Mouse (Mus musculus): Measurements from ENCODE around the gene Aebp2. TPM values are rescaled to one million over a fixed set of nuclear protein-coding genes. Genes with fewer than 3 reads are reported as not detected.
"Not testable (repeated sequence)": the region's sequence is repeated elsewhere in the genome, so short reads cannot be mapped to it uniquely, and the experiment has no call there.

The Aebp2 gene
- polyA plus RNA-seq (2015; fragmentation: Nextera tagmentation; extraction: Ambion mirVana): 7.3 and 8.0 TPM in 2 replicates

DNA sequence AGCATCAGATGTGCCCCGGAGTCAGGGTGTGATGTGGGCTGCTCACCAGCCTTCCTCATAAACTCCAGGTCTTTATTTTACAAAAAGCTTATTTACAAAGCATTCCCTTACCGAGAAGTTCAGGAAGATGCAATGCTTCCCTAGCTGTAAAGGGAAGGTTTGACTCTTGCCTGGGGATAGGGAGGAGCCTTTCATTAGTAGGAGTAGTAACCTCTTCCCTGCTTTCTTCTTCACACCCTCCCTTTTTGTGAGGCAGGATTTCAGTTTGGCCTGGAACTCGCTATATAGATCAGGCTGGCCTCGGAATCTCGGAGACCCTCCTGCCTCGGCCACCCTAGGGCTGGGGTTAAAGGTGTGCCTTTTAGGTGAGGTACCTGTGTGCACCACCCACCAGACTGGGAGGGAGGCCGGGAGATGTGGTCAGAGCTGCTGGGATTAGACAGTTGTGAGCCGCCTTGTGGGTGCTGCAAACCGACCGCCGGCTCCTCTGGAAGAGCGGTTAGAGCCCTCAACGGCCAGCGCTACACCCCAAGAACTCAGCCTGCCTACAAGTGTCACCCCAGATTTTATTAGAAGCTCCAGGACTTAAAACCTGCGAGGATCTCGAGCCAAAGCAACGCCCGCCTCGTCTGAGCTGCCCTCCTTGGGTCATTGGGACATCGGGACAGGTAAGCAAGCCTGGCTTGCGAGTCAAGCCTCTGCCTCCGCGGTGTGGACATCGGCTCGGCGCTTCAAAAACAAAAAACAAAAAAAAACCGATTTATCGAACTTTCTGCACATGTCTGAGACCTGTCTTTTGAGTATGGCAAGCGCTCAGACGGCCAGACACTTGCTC lies at the start of gene Aebp2:
Gene Aebp2 (plus strand): TSS at position 273 of the 835 bp plus-strand sequence.
- no peaks in the 10 kb centered on the region for H3K27me3 ChIP-seq (ENCODE audit: control insufficient read depth, insufficient read depth, low read length)
- H3K9me3 ChIP-seq (ENCODE audit: control insufficient read depth, low read length): no peaks in the 10 kb centered on the region
- ATAC-seq (ENCODE audit: low FRiP score, low TSS enrichment): no peak; the same call in 1 of the 2 replicates
- H3K27ac ChIP-seq (replicated peaks): peak within 1 kb of the TSS; percentile 97
- H3K36me3 ChIP-seq (ENCODE audit: control insufficient read depth, insufficient read depth, low read length): no peaks in the 10 kb centered on the region
- H3K4me2 ChIP-seq (replicated peaks; ENCODE audit: low read depth): peak within 1 kb of the TSS; percentile 75
- peak; percentile 24 for DNase-seq (ENCODE audit: low spot score)
- H3K9ac ChIP-seq (ENCODE audit: low read length): peak within 1 kb of the TSS; percentile 97
- H3K4me1 ChIP-seq (replicated peaks; ENCODE audit: control insufficient read depth, insufficient read depth): peaks cover 3% of the 10 kb centered on the region; the same call in 1 of the 2 replicates
- TF ChIP-seq CTCF (IDR thresholded peaks at IDR 0.05; ENCODE audit: low read depth) (no peak), EP300 (optimal IDR thresholded peaks at IDR 0.05) (no peak)
- WGBS: 42% methylated on average over 30 of the region's 30 CpGs
- H3K4me3 ChIP-seq (ENCODE audit: low read depth, low read length): peak within 1 kb of the TSS; percentile 94

GRCm38 (mm10) chr6:140574943-140575342 lies 47.5 kb upstream of the Aebp2 start:
- no peak for DNase-seq (ENCODE audit: low spot score)
- TF ChIP-seq CTCF (IDR thresholded peaks at IDR 0.05; ENCODE audit: low read depth) (no peak), EP300 (optimal IDR thresholded peaks at IDR 0.05) (no peak)
- no peaks in the 10 kb centered on the region for H3K27me3 ChIP-seq (ENCODE audit: control insufficient read depth, insufficient read depth, low read length)
- no peak overlapping the region for H3K4me2 ChIP-seq (replicated peaks; ENCODE audit: low read depth)
- peaks cover 12% of the 10 kb centered on the region for H3K36me3 ChIP-seq (ENCODE audit: control insufficient read depth, insufficient read depth, low read length)
- ATAC-seq (ENCODE audit: low FRiP score, low TSS enrichment): no peak
- no peak overlapping the region for H3K27ac ChIP-seq (replicated peaks)
- H3K4me3 ChIP-seq (ENCODE audit: low read depth, low read length): no peak overlapping the region
- 93% methylated on average over 3 of the region's 3 CpGs for WGBS
- H3K9me3 ChIP-seq (ENCODE audit: control insufficient read depth, low read length): no peaks in the 10 kb centered on the region
- no peaks in the 10 kb centered on the region for H3K4me1 ChIP-seq (replicated peaks; ENCODE audit: control insufficient read depth, insufficient read depth)
- no peak overlapping the region for H3K9ac ChIP-seq (ENCODE audit: low read length)

DNA sequence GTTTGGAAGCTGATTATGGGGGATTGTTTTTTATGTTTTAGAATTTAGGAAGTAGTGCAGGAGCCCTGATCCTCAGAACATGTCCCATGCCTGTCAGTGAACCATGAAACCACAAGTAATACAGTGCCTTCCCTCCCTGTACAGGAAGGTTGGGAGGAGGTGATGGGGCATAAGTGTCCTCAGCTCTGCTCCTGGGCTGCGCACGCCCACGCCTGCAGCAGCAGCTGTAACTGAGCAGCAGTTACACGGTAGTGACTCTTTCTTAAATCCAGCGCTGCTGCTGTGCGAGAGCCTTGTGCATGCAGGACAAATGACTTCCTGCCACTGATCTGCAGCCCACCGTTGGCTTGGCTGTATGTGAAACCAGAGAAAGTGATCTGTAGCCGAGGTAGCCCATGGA lies 46.3 kb upstream of the Aebp2 start:
- H3K4me2 ChIP-seq (replicated peaks; ENCODE audit: low read depth): no peak overlapping the region
- no peaks in the 10 kb centered on the region for H3K9me3 ChIP-seq (ENCODE audit: control insufficient read depth, low read length)
- no peaks in the 10 kb centered on the region for H3K4me1 ChIP-seq (replicated peaks; ENCODE audit: control insufficient read depth, insufficient read depth)
- ATAC-seq (ENCODE audit: low FRiP score, low TSS enrichment): no peak
- H3K4me3 ChIP-seq (ENCODE audit: low read depth, low read length): no peak overlapping the region
- no peak for TF ChIP-seq CTCF (IDR thresholded peaks at IDR 0.05; ENCODE audit: low read depth)
- no peak for TF ChIP-seq EP300 (optimal IDR thresholded peaks at IDR 0.05)
- peaks cover 8% of the 10 kb centered on the region for H3K36me3 ChIP-seq (ENCODE audit: control insufficient read depth, insufficient read depth, low read length)
- DNase-seq (ENCODE audit: low spot score): no peak
- no peak overlapping the region for H3K27ac ChIP-seq (replicated peaks)
- H3K27me3 ChIP-seq (ENCODE audit: control insufficient read depth, insufficient read depth, low read length): no peaks in the 10 kb centered on the region
- WGBS: 73% methylated on average over 8 of the region's 8 CpGs
- no peak overlapping the region for H3K9ac ChIP-seq (ENCODE audit: low read length)

- no peak for TF ChIP-seq EP300 (optimal IDR thresholded peaks at IDR 0.05)
- TF ChIP-seq CTCF (IDR thresholded peaks at IDR 0.05; ENCODE audit: low read depth): peak; percentile 55
- no peaks in the 10 kb centered on the region for H3K9me3 ChIP-seq (ENCODE audit: control insufficient read depth, low read length)
- H3K4me3 ChIP-seq (ENCODE audit: low read depth, low read length): no peak overlapping the region
- no peak overlapping the region for H3K4me2 ChIP-seq (replicated peaks; ENCODE audit: low read depth)
- 51% methylated on average over 18 of the region's 18 CpGs for WGBS
- no peak for DNase-seq (ENCODE audit: low spot score)
- no peak overlapping the region for H3K27ac ChIP-seq (replicated peaks)
- no peaks in the 10 kb centered on the region for H3K4me1 ChIP-seq (replicated peaks; ENCODE audit: control insufficient read depth, insufficient read depth)
- ATAC-seq (ENCODE audit: low FRiP score, low TSS enrichment): peak; percentile 45
- H3K9ac ChIP-seq (ENCODE audit: low read length): no peak overlapping the region
- no peaks in the 10 kb centered on the region for H3K27me3 ChIP-seq (ENCODE audit: control insufficient read depth, insufficient read depth, low read length)
- H3K36me3 ChIP-seq (ENCODE audit: control insufficient read depth, insufficient read depth, low read length): peaks cover 6% of the 10 kb centered on the region
These were observed 45.3 kb upstream of the Aebp2 start for GRCm38 (mm10) chr6:140576961-140577821.

- no peak for ATAC-seq (ENCODE audit: low FRiP score, low TSS enrichment)
- H3K27me3 ChIP-seq (ENCODE audit: control insufficient read depth, insufficient read depth, low read length): no peaks in the 10 kb centered on the region
- no peak overlapping the region for H3K4me3 ChIP-seq (ENCODE audit: low read depth, low read length)
- H3K4me1 ChIP-seq (replicated peaks; ENCODE audit: control insufficient read depth, insufficient read depth): no peaks in the 10 kb centered on the region
- no peak overlapping the region for H3K4me2 ChIP-seq (replicated peaks; ENCODE audit: low read depth)
- H3K9me3 ChIP-seq (ENCODE audit: control insufficient read depth, low read length): no peaks in the 10 kb centered on the region
- H3K9ac ChIP-seq (ENCODE audit: low read length): no peak overlapping the region
- DNase-seq (ENCODE audit: low spot score): no peak
- 76% methylated on average over 4 of the region's 4 CpGs for WGBS
- no peak; the same call in 1 of the 2 replicates for TF ChIP-seq CTCF (IDR thresholded peaks at IDR 0.05; ENCODE audit: low read depth)
- no peak for TF ChIP-seq EP300 (optimal IDR thresholded peaks at IDR 0.05)
- peaks cover 6% of the 10 kb centered on the region for H3K36me3 ChIP-seq (ENCODE audit: control insufficient read depth, insufficient read depth, low read length)
- H3K27ac ChIP-seq (replicated peaks): no peak overlapping the region
These were observed 44.7 kb upstream of the Aebp2 start for GRCm38 (mm10) chr6:140577822-140578170.

DNA sequence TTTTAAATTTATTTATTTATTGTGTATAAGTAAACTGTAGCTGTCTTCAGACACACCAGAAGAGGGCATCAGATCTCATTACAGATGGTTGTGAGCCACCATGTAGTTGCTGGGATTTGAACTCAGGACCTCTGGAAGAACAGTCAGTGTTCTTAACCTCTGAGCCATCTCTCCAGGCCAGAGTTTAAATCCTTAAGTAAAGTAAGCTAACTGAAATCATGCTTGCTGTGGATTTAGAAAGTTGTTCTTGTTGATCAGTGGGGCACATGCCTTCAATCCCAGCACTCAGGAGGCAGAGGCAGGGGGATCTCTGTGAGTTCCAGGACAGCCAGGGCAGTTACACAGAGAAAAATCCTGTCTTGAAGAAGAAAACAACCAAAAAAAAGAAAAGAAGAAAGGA lies 43.5 kb upstream of the Aebp2 start:
- not testable (repeated sequence) for H3K9me3 ChIP-seq (ENCODE audit: control insufficient read depth, low read length); H3K4me2 ChIP-seq (replicated peaks; ENCODE audit: low read depth); ATAC-seq (ENCODE audit: low FRiP score, low TSS enrichment); DNase-seq (ENCODE audit: low spot score); H3K27ac ChIP-seq (replicated peaks); H3K4me3 ChIP-seq (ENCODE audit: low read depth, low read length); H3K4me1 ChIP-seq (replicated peaks; ENCODE audit: control insufficient read depth, insufficient read depth); H3K9ac ChIP-seq (ENCODE audit: low read length); H3K27me3 ChIP-seq (ENCODE audit: control insufficient read depth, insufficient read depth, low read length)
- H3K36me3 ChIP-seq (ENCODE audit: control insufficient read depth, insufficient read depth, low read length): peaks cover 12% of the 10 kb centered on the region

Measured in stomach, postnatal 0 days (tissue).